Mouse (Mus musculus) megakaryocyte, adult 5-6 weeks (primary cell): ENCODE measurements at regions not wholly inside any gene's neighbourhood (a gene's known extent, or its start where the extent isn't known, plus 50 kb on each side); places are given as distances from the start of the nearest gene placed in this dataset.
"Not testable (repeated sequence)": the region's sequence is repeated elsewhere in the genome, so short reads cannot be mapped to it uniquely, and the experiment has no call there.

Source experiments
- ATAC-seq: 2 replicates; pipeline ENCODE4 v1.8.0; 2016; ENCODE audit warnings: mild to moderate bottlenecking, inconsistent platforms; ENCODE audit not compliant: poor library complexity, severe bottlenecking

DNA sequence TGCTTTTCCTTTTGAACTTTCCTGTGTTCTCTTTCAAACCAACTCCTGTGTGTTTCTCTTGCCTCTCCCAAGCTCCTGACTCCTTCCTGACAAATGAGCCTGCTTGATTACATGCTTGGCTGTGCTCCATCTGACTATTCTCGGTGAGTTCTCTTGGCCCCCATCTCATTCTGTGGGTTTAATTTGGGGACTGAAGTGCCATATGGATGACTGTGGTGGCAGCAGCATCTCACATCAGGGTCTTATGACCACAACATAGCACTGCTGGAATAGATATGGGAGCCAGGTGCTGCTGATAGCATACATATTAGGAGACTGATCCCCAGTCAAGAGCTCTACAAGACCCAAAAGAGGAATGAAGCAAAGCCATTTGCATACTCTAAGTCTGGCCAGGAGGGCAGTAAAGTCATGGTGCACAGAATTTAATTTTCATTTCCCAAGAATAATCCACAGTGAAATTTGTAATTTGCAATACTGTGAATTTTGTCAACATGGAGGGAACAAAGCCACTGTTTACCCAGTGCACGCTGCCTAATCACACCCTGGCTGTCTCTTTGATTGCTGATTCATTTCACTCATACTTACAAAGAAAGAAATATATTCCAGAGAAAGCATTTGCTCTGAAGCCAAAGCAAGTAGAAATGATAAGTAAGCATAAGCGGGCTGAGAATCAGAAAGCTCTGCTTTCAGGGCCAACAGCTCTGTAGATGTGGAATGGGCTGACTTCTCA, 1478.4 kb upstream of the Gm7489 start:
- ATAC-seq = no peak

DNA sequence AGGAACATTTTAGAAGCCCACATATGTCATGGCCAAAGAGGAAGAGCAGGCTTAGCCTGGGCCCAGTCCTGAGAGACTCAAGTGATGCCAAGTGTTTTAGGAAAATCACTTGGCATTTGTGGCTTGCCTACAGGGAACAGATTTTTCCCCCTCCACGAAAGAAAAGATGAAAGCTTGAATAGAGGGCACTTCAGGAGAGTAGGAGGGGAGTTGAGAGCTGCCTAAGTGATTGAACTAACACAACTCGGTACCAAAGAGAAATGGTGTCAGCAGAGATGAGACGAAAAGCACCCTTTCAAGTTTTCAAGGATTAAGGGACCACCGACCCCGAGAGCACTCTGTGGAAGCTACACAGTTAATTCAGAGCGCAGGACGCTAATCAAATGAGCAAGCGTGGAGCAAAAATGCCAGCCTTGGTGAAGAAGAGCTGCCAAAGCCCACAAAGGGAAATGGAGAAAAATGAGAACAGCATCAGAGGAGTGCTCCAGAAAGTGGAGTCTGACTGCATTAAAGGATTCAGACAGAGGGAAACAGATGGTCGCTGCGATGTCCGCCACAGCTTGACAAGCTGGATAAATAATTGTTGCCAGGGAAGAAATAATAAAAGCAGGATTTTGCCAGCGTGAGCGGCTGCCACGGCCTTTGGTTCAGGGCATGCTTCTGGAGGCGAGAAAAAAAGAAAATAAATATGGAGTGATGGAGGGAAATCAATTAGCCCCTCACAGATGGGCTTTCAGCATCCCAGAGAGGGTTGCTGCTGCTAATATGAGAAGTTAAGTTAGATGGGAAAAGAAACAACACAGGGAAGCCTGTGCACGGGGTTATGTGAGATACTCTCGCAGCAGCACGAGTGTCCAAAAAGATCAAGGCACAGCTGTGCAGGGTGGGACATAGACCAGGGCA, 1471.6 kb upstream of the Gm7489 start:
- no peak for ATAC-seq

DNA sequence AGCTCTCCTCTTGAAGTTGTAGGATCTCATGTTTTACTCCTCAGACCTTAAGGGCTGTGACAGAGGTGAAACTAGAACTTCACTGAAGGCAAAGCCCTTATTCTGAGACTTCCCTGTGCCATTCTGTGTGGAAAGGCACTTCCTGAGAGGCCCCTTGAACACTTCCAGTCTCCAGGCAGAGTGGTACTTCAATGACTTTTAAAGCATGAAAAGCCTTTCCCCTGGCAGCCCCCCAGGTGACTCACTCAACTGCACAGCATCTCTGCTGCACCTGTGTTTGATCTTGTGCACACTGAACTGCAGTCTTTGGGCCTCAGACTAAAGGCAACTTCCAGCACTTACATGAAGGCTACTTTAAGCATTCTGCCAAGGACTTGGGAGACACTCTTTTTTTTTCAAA, 1458.7 kb upstream of the Gm7489 start:
- no peak for ATAC-seq

DNA sequence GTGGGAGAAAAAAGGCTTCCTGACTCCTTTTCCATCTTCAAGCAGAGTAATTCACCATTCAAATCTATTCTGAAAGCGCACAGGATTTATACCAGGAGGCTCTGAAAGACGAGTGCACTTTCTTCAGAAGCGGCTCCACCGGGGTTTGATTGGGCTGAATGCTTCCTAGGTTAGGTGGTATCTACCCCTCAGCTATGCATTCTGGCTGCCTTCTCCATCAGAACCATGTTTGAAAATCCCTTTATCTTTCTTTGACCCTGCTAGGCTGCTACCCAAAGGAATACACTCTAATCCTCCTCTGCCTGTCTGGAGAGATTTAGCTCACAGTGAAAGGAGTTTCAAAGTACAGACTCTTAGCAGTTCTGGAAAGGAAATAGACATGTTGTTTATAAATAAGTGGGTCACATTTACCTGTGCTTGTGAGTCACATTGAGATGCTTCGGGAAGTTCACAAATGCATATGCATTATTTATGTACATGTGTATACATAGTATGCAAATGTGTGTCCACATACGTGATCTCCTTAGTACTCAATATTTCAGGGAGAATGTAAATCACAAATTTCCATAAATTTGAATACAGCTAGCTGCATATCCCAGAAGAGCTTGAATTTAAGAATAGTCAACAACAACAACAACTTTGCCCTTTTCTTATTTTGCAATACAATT, 1454.1 kb upstream of the Gm7489 start:
- ATAC-seq = no peak

DNA sequence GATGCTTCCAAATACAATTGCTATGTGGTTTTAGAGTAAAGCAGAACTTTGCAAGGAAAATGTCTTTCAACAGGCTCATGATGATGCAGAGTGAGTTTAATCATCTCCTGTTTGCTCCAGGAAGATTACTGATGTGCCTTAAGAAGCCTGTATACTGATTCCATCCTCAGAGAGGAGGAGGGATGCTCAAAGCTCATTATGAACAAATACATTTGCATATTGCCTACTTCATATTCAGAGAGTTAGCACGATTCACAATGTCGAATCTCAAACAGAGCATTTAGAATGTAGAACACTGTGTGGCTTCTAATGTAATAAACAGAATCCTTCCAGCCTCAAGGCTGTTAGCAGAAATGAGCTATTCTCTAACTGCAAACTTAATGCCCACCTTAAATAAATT, 1451.1 kb upstream of the Gm7489 start:
- ATAC-seq = no peak

DNA sequence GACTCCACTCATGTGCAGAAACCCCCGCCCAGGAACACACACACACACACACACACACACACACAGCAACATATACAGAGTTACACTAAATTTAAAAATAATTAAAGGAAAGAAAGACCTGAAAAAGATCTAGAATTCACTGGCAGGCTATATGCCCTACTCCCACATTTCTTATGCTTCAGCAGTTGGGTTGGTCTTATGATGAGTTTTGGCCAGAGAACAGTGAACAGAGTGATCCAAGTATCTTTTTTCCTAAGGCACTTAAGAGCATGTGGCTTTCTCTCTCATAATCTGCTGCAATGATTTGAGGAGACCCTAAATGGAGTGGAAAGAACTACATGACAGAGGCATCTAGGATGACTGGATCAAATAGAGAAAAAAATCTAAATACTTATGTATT, 1446.3 kb upstream of the Gm7489 start:
- ATAC-seq = no peak

DNA sequence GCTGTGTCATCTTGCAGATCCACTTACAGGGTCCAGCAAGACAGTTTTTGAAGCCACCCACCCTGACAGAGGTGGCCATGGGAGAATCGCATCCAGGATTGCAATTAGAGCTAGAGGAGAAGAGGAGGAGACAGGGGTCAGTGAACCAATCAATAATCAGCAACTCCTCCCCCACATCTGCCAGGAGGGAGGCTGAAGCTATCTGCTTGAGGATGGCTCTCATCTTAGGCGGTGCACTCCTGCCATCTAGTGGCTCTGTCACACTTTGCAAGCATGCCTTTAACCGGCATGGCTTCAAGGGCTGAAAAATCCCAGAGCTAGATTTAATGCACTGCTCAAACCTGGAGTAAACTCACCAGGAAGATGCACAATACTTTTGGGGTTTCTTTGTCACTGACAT, 1425.9 kb upstream of the Gm7489 start:
- peak; percentile 73 for ATAC-seq

DNA sequence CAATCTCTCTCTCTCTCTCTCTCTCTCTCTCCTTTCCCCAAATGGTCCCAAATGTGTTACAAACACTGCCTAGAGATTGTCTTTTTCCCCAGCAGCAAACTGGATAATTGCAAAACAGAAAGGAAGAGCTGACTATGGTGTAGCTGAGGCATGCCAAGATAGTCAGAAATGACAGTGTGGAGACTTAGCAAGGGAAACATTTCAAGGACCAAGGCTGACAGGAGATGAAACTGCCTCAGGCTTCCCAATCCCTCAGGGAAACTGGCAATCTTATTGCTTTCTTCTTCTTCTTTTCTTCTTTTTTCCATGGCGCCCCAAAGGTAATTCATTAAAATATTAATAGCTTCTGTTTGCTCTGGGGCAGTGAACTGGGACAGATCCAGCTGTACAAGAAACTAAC, 1425.4 kb upstream of the Gm7489 start:
- ATAC-seq = no peak

DNA sequence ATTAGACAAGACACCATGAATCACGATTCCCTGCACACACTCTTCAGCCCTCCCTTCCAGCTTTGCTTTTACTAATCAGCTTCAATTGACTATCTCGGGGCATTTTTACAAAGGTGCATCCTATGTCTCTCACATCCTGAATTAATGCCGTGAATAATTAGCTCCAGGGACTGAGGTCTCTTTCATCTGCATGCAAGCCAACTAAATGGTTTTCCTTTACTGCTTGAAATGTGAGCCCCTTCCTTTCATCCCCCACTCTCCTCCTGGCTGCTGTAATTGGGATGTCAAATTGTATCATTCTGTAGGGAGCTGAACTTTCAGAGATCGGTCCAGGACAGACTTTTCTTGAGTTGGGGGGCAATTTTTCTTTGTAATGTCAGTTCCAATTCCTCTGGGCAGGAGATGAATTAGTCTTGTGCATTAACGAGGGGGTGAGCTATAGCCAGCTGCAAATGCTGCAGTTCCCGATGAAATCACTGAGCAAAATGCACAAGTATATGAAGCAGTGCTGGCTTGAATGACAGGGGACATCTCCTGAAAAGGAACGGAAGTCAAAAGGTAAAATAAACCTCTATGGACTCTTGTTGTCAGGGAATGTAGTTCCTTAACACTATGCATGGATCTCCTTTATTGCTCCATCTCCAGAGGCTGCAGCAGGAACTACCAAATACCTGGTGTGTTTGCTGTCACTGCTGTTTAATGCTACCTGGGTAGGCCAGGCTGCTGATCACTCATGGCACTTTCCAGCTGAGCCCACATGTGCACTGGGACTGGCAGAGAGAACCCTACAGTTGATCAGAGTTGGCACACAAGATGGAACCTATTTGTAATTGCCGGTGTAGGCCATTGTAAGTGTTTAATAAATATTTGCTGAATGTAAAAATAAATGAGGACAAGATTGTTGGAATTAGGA, 1420.2 kb upstream of the Gm7489 start:
- no peak for ATAC-seq

DNA sequence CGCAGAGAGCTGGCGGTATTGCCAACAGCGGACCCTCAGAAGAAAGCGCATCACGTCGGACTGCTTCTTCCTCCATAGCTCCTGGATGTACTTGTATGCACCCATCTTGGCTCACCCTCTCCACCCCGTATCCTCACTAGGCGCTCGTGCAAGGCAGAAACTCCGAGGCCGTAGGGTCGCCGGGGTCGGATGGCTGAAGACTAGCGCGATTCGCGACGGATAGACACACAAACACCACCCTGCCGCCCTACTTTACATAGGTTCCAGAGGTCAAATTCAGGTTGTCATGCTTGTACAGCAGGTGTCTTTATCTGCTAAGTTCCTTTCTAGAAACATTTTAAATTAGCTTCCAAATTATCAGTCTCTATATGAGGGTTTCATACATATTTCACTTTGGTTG, 1406.6 kb upstream of the Gm7489 start:
- not testable (repeated sequence) for ATAC-seq

DNA sequence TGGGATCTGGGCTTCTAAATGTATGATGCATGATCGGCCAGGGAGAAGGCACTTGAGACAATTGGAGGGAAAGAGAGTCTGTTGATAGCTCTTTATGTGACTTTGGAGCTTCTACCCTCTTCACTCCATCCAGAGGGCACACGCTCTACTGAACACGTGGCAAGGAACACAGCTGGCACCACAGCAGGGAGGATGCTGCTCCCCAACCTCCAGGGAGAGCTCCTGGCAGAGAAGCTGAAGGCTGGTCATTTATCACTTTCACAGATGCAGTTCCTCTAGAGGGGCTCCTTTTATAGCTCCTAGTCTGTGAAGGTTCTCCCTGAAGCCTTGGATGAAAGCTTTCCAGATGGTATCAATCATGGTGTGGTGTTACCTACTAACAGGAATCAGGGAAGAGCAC, 1403.9 kb upstream of the Gm7489 start:
- ATAC-seq = no peak

DNA sequence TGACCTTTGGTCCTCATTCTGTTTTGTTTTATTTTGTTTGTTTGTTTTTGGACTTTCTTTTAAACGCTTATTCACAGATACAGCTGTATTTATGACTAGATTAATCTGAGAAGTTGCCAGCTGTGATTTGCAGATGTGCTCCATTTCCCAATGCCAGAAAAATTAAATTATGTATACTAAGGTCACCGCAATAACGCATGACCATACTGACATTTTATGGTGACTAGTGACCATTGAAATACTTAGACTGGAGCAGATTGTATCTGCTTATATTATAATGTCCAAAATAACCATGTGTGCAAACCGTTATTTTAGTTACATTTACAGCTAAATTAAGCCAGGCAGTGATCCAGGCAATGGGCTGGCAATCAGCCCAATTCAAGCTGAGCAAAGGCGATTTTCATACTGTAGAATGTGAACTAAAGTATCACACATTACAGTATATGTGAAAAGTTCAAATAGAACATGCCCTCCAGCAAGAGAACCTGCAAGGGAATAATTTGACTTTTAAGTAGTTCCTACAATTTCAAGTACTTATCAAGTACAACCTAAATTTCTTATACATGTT, 1401.0 kb upstream of the Gm7489 start:
- ATAC-seq = no peak

DNA sequence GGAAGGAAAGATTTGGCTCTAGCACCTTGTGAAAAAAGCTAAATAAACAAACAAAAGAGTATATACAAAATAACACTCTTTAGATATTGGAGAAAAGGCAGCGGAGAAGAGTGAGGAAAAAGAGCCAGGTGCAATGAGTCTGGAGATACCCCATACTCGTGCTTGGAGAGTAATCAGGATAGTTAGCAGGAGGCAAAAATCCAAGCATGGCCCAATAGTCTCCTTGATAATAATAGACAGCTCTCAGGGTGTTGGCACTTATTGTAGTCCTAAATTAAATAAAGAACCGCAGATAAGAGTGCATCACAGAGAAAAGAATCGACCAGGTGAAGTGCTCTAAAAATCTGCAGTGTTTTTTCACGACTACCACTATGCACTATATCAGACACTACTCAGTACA, 1400.4 kb upstream of the Gm7489 start:
- no peak for ATAC-seq

DNA sequence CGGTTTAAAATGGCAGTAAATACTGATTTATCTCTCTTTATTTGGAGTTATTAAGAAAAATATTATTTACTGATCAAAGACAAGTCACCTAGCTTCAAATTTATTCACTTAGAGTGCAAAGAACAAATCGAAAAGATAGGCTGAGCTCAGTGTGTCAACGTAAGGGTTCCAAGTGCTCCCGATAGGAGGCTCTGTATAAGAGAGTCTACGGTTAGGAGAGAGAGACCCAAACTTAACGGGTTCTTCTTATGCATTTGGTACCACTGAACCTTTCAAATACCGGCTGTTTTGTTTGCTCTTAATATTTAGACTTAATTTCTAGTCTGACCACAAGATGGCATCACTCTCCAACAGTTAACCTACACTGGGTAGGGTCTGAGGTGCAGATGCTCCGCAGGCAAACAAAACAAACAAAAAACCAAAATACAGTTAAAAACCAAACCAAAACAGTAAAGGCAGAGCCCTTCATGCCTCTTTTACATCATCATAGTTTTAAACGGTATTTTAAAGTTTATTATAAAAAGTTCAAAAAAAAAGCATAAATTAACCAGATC, 1379.4 kb upstream of the Gm7489 start:
- ATAC-seq = peak; percentile 36; the same call in 1 of the 2 replicates

DNA sequence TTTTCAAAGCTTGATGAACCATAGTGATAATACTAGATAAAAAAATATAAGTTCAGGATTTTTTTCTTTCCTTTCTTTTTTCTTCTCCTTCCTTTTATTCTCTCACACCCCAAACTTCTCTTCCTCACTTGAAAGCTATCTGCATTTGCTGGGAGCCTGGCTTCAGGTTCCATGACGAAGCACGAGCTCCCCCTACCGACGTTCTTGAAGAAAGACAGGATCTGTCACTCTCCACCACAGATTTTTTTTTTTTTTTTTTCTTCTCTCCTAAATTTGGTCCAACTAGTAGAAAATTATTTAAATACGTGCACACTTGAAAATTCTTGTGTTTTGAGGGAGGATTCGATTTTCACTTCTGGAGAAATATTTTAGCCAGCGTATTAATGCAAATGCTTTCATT, 1377.8 kb upstream of the Gm7489 start:
- ATAC-seq = peak; percentile 74

DNA sequence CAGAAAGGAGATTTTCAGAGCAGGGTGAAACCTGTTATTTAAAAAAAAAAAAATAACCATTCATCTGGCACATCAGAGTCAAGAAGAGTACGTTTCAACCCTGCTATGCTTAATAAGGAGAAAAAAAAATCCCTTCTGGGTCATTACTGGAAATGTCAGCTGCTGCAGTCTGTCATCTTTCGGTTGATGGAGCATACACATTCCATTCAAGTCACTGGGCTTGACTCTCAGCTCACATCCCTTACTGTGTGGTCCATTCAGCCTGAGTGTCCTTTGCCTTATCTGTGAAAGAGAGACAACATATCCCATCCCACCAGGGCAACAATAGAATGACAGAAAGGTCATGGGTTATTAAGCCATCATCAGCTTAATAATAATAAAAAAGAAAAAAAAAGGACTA, 1376.1 kb upstream of the Gm7489 start:
- ATAC-seq = no peak

DNA sequence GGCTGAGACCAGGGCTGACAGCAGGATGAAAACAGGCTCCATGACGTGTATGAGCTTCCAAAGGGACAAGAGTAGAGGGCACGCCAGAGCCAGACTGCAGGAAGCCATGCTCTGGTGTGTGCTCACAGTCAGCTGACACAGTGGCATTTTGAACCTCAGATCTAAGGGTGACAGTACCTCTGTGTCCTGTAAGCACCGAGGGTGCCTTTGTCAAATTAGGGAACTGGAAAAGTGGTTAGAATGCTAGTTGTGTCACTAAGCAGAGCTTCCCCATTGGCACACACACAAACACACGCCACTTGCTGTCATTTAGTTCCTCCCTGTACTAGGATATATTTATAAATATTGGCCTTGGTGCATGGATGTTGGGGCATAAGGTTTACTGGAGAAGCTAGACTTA, 1374.6 kb upstream of the Gm7489 start:
- peak; percentile 83 for ATAC-seq

DNA sequence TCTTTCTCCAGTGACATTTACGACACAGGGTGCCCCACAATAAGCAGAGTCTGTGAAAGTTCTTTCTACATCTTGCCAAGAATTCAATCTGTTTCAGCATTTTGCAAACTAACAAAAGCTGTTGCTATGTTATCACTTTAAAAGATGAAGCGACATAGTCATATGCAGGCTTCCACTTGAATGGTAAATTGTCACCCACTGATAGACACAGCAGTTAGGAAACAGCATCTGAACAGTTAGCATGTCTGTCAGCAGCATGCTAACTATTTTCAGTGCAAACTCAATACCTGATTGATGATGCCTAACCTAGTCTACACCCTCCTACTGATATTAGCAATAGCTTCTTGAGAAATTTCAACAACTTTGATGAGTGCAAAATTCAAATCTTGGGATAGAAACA, 1348.1 kb upstream of the Gm7489 start:
- ATAC-seq = no peak

DNA sequence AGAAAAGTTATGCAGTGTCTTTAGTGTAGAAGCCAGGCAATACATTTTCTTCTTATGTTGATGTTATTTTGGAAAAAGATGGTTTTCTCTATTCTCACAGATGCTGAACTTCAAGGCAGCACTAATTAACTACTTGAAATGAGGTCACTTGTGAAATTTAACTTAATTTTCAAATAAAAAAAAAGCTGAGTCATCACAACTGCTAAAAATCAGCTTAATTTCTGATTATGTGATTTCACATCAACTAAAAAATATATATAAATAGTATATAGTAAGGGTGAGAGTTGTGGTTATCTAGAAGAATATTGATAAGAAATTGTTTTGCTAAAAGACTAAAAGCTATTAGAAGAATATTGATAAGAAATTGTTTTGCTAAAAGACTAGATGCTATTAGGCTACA, 1326.0 kb upstream of the Gm7489 start:
- no peak for ATAC-seq

DNA sequence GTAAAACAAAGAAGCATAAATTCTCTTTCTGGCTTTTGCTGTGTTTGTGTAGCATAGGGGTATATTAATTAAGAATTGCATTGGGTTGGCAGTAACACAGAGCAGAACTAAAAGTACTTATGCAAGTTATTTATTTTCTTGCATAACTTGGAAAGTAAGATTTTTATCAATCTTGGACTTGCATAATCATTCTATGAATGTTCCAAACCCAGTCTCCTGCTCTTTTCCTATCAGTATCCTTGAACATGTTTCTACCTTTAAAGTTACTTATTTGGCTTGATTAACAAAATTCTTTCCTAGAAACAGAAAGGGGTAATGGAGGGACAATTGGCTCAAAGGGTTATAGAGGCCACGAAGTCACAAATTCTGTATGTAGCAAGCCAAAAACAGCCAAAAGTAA, 1320.6 kb upstream of the Gm7489 start:
- no peak for ATAC-seq
